Mouse (Mus musculus) gonadal fat pad, adult 2 months (tissue): ENCODE measurements around the gene Ppp1r3c. TPM values are rescaled to one million over a fixed set of nuclear protein-coding genes. Genes with fewer than 3 reads are reported as not detected.

ENCODE experiments used
- polyA plus RNA-seq: library from polyadenylated mRNA; depleted of rRNA; stranded (reverse); fragments of >200 nt; gene quantifications from 2 replicates; pipeline ENCODE4 v1.2.3, GENCODE M21; 2012; rRNA removed

Ppp1r3c gene
- polyA plus RNA-seq, 1 experiment: 8.1 TPM

Other genes with a start within 250 kb of the Ppp1r3c start
- gene Hectd2, start 182.0 kb downstream of the Ppp1r3c start, polyA plus RNA-seq: 4.5 and 4.7 TPM in 2 replicates
- 33.7 and 35.9 TPM in 2 replicates for gene Tnks2, start 97.6 kb upstream of the Ppp1r3c start, polyA plus RNA-seq
- gene Fgfbp3, start 183.0 kb upstream of the Ppp1r3c start, polyA plus RNA-seq: 1.9 and 2.8 TPM in 2 replicates
- 5.4 and 6.3 TPM in 2 replicates for gene Btaf1, start 189.4 kb upstream of the Ppp1r3c start, polyA plus RNA-seq